Mouse (Mus musculus): ENCODE results near the gene Il6st. TPM values are rescaled to one million over a fixed set of nuclear protein-coding genes. Genes with fewer than 3 reads are reported as not detected.

The Il6st gene
- polyA plus RNA-seq, 1 experiment from 2014 or later = 36.4 TPM

DNA sequence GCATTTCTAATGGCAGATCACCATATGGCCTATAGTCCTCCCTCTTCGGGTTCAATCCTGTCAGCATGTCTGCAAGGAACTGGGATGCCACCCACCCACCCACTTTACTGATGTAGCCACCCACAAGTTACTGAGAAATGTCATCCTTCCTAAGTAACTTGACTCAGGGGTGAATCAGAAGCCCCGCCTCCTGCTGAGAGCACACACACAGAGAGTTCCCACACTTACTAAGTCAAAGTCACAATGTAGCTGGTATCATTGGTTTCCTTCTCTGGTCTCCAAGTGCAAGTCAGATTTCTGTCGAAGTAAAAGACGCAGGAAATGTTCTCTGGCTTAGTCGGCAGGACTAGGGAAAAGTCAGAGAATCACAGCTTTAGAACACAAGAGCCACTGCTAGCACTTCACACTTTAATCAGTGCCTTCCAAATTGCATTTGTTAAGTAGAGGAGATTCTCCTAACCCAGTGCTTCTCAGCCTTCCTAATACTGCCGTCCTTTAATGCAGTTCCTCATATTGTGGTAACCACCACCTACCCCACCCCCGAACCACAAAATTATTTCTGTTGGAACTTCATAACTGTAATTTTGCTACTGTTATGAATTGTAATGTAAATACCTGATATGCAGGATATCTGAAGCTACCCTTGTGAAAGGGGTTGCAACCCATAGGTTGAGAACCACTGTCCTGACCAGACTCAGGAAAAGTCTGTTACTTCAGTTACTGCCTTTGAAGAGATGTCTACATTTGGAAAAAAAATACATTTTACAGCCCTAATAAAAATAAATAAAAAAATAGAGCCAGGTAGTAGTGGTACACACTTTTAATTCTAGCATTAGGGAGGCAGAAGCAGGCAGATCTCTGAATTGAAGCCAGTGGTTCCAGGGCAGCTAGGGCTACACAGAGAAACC lies 88.0 kb downstream of the Il6st start:
- H3K36me3 ChIP-seq = no peaks in the 10 kb centered on the region
- no peak overlapping the region for H3K27ac ChIP-seq
- no peak for ATAC-seq (ENCODE audit: low FRiP score, low read depth)
- no peak overlapping the region for H3K4me2 ChIP-seq (replicated peaks)
- no peaks in the 10 kb centered on the region for H3K9me3 ChIP-seq
- no peak overlapping the region for H3K9ac ChIP-seq
- H3K27me3 ChIP-seq (replicated peaks) = no peaks in the 10 kb centered on the region
- H3K4me1 ChIP-seq = no peaks in the 10 kb centered on the region
- H3K4me3 ChIP-seq = no peak overlapping the region
- 89% methylated on average over 7 of the region's 7 CpGs for WGBS

- Histone ChIP-seq H3K9ac (no peak overlapping the region), H3K9me3 (no peaks in the 10 kb centered on the region), H3K27ac (no peak overlapping the region), H3K4me3 (no peak overlapping the region), H3K27me3 (replicated peaks) (no peaks in the 10 kb centered on the region), H3K4me1 (no peaks in the 10 kb centered on the region), H3K36me3 (no peaks in the 10 kb centered on the region), H3K4me2 (replicated peaks) (no peak overlapping the region)
- ATAC-seq (ENCODE audit: low FRiP score, low read depth) = no peak
- WGBS = 96% methylated on average over 5 of the region's 5 CpGs
These were observed 89.4 kb downstream of the Il6st start for GRCm38 (mm10) chr13:112553304-112553703.

DNA sequence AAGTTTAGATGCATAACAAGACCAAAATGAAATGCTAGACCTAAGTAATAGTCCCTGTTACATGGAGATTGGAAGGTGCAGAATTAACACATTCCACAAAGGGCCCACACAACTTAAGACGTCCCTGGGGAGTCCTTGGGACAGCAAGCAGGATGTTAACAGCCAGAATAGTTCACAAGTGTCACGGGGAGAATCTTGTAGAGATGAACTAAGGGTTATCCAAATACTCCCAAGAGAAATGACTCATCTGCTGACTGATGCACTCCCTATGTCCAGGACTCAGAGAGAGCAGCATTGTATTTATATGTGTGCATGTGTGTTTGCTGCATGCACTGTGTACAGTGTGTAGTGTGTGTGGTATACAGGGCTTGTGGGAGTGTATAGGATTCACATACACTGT lies 92.6 kb downstream of the Il6st start:
- no peak overlapping the region for H3K9ac ChIP-seq
- ATAC-seq (ENCODE audit: low FRiP score, low read depth) = no peak
- H3K36me3 ChIP-seq = no peaks in the 10 kb centered on the region
- H3K4me2 ChIP-seq (replicated peaks) = no peak overlapping the region
- H3K4me3 ChIP-seq = no peak overlapping the region
- no peaks in the 10 kb centered on the region for H3K9me3 ChIP-seq
- WGBS = 61% methylated on average over 2 of the region's 2 CpGs
- no peaks in the 10 kb centered on the region for H3K27me3 ChIP-seq (replicated peaks)
- no peak overlapping the region for H3K27ac ChIP-seq
- no peaks in the 10 kb centered on the region for H3K4me1 ChIP-seq

Other genes with a start within 250 kb of the Il6st start
- 3.5 and 3.8 TPM in 2 replicates for gene Ankrd55, start 175.6 kb upstream of the Il6st start, polyA plus RNA-seq (2016; fragmentation: Nextera tagmentation; extraction: Ambion mirVana)
- gene Il31ra, start 130.3 kb downstream of the Il6st start, polyA plus RNA-seq (2016; fragmentation: Nextera tagmentation; extraction: Ambion mirVana) = 0.09 and 0.16 TPM in 2 replicates
- gene Ddx4, start 188.4 kb downstream of the Il6st start, polyA plus RNA-seq (2016; fragmentation: Nextera tagmentation; extraction: Ambion mirVana) = 0.59 and 0.70 TPM in 2 replicates
- 23.8 and 24.7 TPM in 2 replicates for gene Slc38a9, start 196.7 kb downstream of the Il6st start, polyA plus RNA-seq (2016; fragmentation: Nextera tagmentation; extraction: Ambion mirVana)

Data from neural tube, embryonic 12.5 days (tissue).